Mouse (Mus musculus) liver, postnatal 0 days (tissue): ENCODE data around the gene Uhrf2. TPM values are rescaled to one million over a fixed set of nuclear protein-coding genes. Genes with fewer than 3 reads are reported as not detected.
A peak's percentile ranks its signal among the peaks of the same experiment; 100 is the strongest.

ENCODE experiments used
- ATAC-seq: fragments of 200-750 bp; cut with Nextera tagmentation; 2 replicates; pipeline ENCODE4 v1.8.0; 2017; ENCODE audit warnings: mild to moderate bottlenecking, moderate library complexity
- DNase-seq: peaks from one replicate; pipeline ENCODE4 v3.0.0-alpha.2; 2016
- H3K27ac ChIP-seq: fragments of 300-500 bp; sonication (generic); 2 replicates; pipeline ENCODE4 v1.5.1; 2014; ENCODE audit warnings: antibody characterized with exemption, moderate library complexity, mild to moderate bottlenecking, low read depth
- H3K27me3 ChIP-seq: fragments of 300-500 bp; sonication (generic); 2 replicates; pipeline ENCODE4 v1.6.1; 2014; ENCODE audit warnings: low read length, control low read depth, mixed read lengths; ENCODE audit not compliant: insufficient read depth
- H3K36me3 ChIP-seq: fragments of 300-500 bp; sonication (generic); replicated peaks from 2 replicates; pipeline ENCODE4 v1.6.1; 2014; ENCODE audit warnings: mild to moderate bottlenecking, control low read depth, low read length, moderate library complexity, mixed read lengths; ENCODE audit not compliant: insufficient read depth
- H3K4me1 ChIP-seq: fragments of 300-500 bp; sonication (generic); 2 replicates; pipeline ENCODE4 v1.6.1; 2014; ENCODE audit warnings: antibody characterized with exemption, mild to moderate bottlenecking, control low read depth; ENCODE audit not compliant: insufficient read depth
- H3K4me2 ChIP-seq: fragments of 300-500 bp; sonication (generic); 2 replicates; pipeline ENCODE4 v1.6.1; 2014; ENCODE audit warnings: low read depth, mild to moderate bottlenecking, low read length, moderate library complexity, mixed read lengths
- H3K4me3 ChIP-seq: fragments of 300-500 bp; sonication (generic); 2 replicates; pipeline ENCODE4 v1.5.1; 2014; ENCODE audit warnings: low read depth, low read length
- H3K9ac ChIP-seq: fragments of 300-500 bp; sonication (generic); replicated peaks from 2 replicates; pipeline ENCODE4 v1.6.1; 2014; ENCODE audit warnings: mild to moderate bottlenecking, moderate library complexity
- H3K9me3 ChIP-seq: fragments of 300-500 bp; sonication (generic); 2 replicates; pipeline ENCODE4 v1.6.1; 2016; ENCODE audit warnings: mild to moderate bottlenecking, control low read depth, low read length, mixed read lengths
- CTCF ChIP-seq: sonication (generic); IDR thresholded peaks from 2 replicates; pipeline ENCODE4 v1.5.1; 2016; ENCODE audit warnings: antibody characterized with exemption, low read depth
- EP300 ChIP-seq: IDR thresholded peaks from 2 replicates; pipeline ENCODE4 v1.6.1; 2016; ENCODE audit warnings: antibody characterized with exemption, low read depth, mild to moderate bottlenecking
- WGBS: fragments of 180-500 bp; shearing (Covaris S2); extraction: QIAGEN DNeasy Blood & Tissue Kit; methylation state at CpG from one replicate; pipeline ENCODE4 v1.1.7; 2014; ENCODE audit not compliant: insufficient replicate concordance; 5-methylcytosine and 5-hydroxymethylcytosine counted together
- polyA plus RNA-seq: library from polyadenylated mRNA; unstranded; fragments of >200 nt; fragmentation: Nextera tagmentation; extraction: Ambion mirVana; gene quantifications from 2 replicates; pipeline ENCODE4 v1.2.1, GENCODE M21; 2015

Gene Uhrf2
- polyA plus RNA-seq, 1 experiment from 2014 or later, result 19.8 TPM

GRCm38 (mm10) chr19:30044630-30045029 lies 14.3 kb downstream of the Uhrf2 start:
- Histone ChIP-seq H3K9me3 (peaks cover 6% of the 10 kb centered on the region; the same call in 1 of the 2 replicates), H3K4me2 (no peak overlapping the region), H3K36me3 (peaks cover 29% of the 10 kb centered on the region), H3K27me3 (no peaks in the 10 kb centered on the region), H3K9ac (no peak overlapping the region), H3K4me3 (no peak overlapping the region), H3K4me1 (peaks cover 4% of the 10 kb centered on the region), H3K27ac (no peak overlapping the region)
- TF ChIP-seq CTCF, result peak; percentile 33; the same call in 1 of the 2 replicates
- no peak for TF ChIP-seq EP300
- DNase-seq (no peak), ATAC-seq (no peak)
- WGBS, result 92% methylated on average over 1 of the region's 1 CpGs

- Histone ChIP-seq H3K4me2 (no peak overlapping the region), H3K36me3 (peaks cover 30% of the 10 kb centered on the region), H3K4me1 (peaks cover 9% of the 10 kb centered on the region), H3K27me3 (no peaks in the 10 kb centered on the region), H3K9me3 (peaks cover 6% of the 10 kb centered on the region; the same call in 1 of the 2 replicates), H3K27ac (no peak overlapping the region), H3K9ac (no peak overlapping the region), H3K4me3 (no peak overlapping the region)
- TF ChIP-seq CTCF (peak; percentile 68), EP300 (no peak)
- ATAC-seq (no peak), DNase-seq (no peak)
- 74% methylated on average over 1 of the region's 1 CpGs for WGBS
Measured at GRCm38 (mm10) chr19:30045857-30046256, 15.5 kb downstream of the Uhrf2 start.

- H3K36me3 ChIP-seq, result peaks cover 16% of the 10 kb centered on the region; the same call in 1 of the 2 replicates
- H3K4me2 ChIP-seq, result peak overlapping the region; percentile 42
- H3K27ac ChIP-seq, result peak overlapping the region; percentile 67; the same call in 1 of the 2 replicates
- ATAC-seq (peak; percentile 92), DNase-seq (no peak)
- H3K4me3 ChIP-seq, result no peak overlapping the region
- H3K27me3 ChIP-seq, result no peaks in the 10 kb centered on the region
- 52% methylated on average over 2 of the region's 2 CpGs for WGBS
- H3K9me3 ChIP-seq, result peaks cover 6% of the 10 kb centered on the region; the same call in 1 of the 2 replicates
- H3K9ac ChIP-seq, result no peak overlapping the region; the same call in 1 of the 2 replicates
- TF ChIP-seq EP300, result no peak
- TF ChIP-seq CTCF, result no peak
- H3K4me1 ChIP-seq, result peaks cover 9% of the 10 kb centered on the region
Measured at GRCm38 (mm10) chr19:30050584-30050983, 20.3 kb downstream of the Uhrf2 start.

GRCm38 (mm10) chr19:30051479-30051878 lies 21.2 kb downstream of the Uhrf2 start:
- H3K36me3 ChIP-seq, result peaks cover 18% of the 10 kb centered on the region; the same call in 1 of the 2 replicates
- TF ChIP-seq CTCF, result no peak
- TF ChIP-seq EP300, result no peak
- peaks cover 5% of the 10 kb centered on the region; the same call in 1 of the 2 replicates for H3K9me3 ChIP-seq
- H3K4me3 ChIP-seq, result no peak overlapping the region
- no peaks in the 10 kb centered on the region for H3K27me3 ChIP-seq
- no peak overlapping the region for H3K9ac ChIP-seq
- WGBS, result 51% methylated on average over 3 of the region's 3 CpGs
- no peak for ATAC-seq
- H3K4me1 ChIP-seq, result peaks cover 9% of the 10 kb centered on the region
- no peak overlapping the region for H3K4me2 ChIP-seq
- H3K27ac ChIP-seq, result no peak overlapping the region
- DNase-seq, result no peak

- no peak overlapping the region for H3K27ac ChIP-seq
- no peaks in the 10 kb centered on the region for H3K27me3 ChIP-seq
- WGBS, result 95% methylated on average over 2 of the region's 2 CpGs
- H3K4me2 ChIP-seq, result no peak overlapping the region
- peaks cover 9% of the 10 kb centered on the region for H3K4me1 ChIP-seq
- DNase-seq (no peak), ATAC-seq (no peak)
- no peak overlapping the region for H3K9ac ChIP-seq
- H3K36me3 ChIP-seq, result peaks cover 16% of the 10 kb centered on the region; the same call in 1 of the 2 replicates
- no peak overlapping the region for H3K4me3 ChIP-seq
- no peak for TF ChIP-seq EP300
- no peak for TF ChIP-seq CTCF
- H3K9me3 ChIP-seq, result no peaks in the 10 kb centered on the region
Measured at GRCm38 (mm10) chr19:30054218-30054617, 23.9 kb downstream of the Uhrf2 start.

GRCm38 (mm10) chr19:30065797-30066196 lies 35.5 kb downstream of the Uhrf2 start:
- H3K9ac ChIP-seq, result no peak overlapping the region
- no peak overlapping the region for H3K4me2 ChIP-seq
- no peaks in the 10 kb centered on the region for H3K9me3 ChIP-seq
- ATAC-seq, result no peak
- H3K4me1 ChIP-seq, result no peaks in the 10 kb centered on the region; the same call in 1 of the 2 replicates
- H3K27ac ChIP-seq, result no peak overlapping the region
- no peak for TF ChIP-seq EP300
- H3K4me3 ChIP-seq, result no peak overlapping the region
- no peaks in the 10 kb centered on the region for H3K27me3 ChIP-seq
- H3K36me3 ChIP-seq, result peaks cover 5% of the 10 kb centered on the region; the same call in 1 of the 2 replicates
- no peak for DNase-seq
- WGBS, result 52% methylated on average over 4 of the region's 4 CpGs
